Mouse (Mus musculus) A20 (cell line): ENCODE measurements around the gene Smpd3.

Experiments
- DNase-seq: peaks from one replicate; pipeline ENCODE4 v3.0.0-alpha.2; 2011; ENCODE audit warnings: low read depth, low spot score

The Smpd3 gene

DNA sequence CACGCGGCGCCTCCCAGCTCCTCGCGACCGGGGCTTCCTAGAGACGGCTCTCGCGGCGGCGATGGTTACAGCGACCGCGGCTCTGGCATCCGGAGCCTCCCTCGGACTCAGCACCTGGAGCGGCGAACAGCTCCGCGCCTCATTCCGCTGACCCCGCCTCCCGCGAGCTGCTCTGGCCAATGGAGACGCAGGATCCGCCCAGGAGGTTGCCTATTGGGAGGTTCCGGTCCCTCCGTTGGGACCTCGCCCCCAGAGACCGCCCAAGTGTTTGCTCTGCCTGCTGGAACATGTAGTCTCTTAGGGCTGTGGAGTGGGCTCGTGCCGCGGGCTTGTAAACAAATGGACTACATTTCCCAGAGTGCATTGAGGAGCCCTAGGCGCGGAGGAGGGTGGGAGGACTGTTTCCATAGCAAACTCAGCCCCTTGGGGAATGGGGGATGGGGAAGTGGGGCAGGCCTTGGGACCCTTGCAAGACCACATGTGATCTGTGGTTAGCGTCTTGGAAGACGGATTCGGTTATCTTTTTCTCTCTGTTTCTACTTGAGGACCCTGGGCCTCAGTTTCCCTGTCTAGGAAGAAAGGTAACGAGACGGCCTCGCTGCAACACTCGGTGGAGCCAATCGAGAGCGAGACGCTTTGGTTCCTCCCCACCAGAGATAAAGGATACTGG is at the start of gene Smpd3:
TSS of gene Smpd3 (minus strand) at position 137 of the 670 bp plus-strand sequence.
- peak; percentile 99 for DNase-seq

DNA sequence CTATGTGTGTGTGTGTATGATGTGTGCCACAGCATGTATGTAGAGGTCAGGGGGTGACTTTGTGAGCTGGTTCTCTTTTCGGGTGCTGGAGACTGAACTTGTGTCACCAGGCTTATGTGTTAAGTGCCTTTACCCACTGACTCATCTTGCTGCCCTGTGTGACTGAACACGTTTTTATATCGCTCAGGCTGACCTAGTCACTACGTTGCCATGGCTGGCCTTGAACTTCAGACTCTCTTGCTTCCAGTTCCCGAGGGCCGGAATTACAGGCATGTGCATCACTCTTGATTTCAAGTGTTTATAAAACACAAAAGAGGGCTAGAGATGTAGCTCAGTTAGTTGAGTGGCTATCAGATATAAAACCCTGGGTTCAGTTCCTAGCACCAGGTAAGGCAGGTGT is 43.2 kb upstream of the Smpd3 start:
- DNase-seq: no peak

DNA sequence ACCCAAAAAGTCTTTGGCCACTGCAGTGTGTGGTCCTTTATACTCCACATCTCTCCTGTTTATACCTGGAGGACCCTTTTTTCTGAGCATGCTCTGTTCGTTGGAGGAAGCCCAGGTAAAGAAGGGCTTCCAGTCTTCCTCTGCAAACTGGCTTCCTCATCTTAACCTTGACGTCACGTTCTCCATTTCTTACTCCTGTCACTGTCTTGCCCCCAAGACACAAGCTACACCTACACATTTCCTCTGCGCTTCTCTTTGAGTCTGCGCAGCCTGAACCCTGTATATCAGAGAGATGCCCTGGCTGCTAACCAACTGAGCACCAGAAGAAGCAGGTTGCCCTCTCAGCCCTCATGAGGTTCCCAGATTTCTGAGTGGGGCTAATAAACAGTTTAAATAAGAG is 41.6 kb upstream of the Smpd3 start:
- DNase-seq: no peak

DNA sequence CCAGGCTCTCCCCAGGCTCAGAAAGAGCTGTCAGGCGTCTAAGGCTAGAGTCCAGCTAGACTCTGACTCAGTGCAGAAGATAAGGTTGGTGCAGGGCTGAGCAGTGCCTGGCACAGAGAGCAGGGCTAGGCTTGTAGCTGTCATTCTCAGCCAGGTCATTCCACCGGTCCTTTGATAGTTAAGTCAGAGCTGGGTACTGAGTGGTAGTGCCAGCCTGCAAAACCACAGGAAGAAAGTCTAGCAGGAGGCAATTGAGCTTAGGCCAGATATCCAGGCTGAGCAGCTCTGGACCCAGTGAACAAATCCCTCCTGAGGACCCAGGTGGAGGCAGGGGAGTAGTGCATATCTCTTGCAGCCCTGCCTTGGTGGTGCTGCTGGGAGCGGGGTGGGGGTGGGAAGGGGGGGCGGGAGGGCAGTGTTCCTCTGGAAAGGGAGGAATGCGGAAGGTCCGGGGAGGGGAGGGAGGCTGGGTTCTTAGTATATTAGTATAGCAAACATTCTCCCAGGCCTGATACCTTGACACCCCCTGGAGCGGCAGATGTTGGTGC is 40.8 kb upstream of the Smpd3 start:
- DNase-seq: no peak

DNA sequence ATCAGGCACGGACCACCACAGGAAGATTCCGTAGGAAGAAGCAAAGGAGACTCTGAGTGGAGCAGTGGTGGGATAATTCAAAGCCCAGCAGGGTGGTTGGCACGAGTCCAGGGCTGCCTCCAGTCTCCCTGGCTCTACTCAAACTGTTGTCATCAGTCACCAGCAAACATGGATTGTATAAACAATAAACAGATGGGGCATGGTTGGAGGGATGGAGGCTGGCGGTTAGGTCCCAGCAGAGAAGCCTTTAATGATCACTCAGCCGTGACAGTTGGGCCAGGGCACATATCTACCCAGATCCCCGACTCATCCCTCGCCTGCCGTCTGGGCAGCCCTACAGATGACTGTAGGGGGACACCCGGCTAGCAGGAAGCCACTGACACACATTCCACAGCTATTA is 39.1 kb upstream of the Smpd3 start:
- no peak for DNase-seq

DNA sequence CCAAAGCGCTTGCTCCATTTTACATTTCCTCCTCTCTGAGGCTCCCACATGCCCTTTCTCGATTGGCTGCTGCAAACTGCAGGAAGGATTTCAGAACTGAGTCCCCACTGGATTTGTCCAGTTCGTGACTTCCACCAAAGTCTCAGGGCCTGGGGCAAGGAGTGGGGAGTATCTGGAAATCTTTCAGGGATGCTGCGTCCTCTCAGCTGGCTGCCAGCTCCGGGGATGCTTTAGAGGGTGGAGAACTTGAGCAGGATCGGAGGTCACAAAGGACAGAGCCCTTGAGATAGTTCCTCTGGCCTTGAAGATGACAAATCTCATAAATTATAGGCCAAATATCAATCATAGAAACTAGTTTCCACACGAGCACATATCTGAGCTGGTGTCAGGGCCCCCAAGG is 38.2 kb upstream of the Smpd3 start:
- no peak for DNase-seq

DNA sequence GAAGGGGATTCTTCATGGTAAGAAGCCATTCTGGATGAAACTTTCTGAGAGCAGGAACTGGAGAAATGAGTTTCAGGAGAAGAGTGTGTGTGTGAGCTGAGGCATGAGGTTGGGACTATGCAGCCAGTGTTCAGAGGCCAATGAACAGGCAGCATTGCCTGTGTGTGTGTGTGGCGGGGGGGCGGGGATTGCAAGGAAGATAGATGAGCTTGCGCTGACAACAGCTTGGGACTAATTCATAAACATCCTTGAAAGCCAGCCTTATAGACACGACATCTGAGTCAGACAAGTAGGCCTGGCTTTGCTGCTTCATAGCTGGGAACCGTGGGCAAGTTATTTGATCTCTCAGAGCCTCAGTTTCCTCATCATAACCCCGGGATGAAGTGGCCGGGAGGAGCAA is 31.3 kb upstream of the Smpd3 start:
- DNase-seq: no peak

DNA sequence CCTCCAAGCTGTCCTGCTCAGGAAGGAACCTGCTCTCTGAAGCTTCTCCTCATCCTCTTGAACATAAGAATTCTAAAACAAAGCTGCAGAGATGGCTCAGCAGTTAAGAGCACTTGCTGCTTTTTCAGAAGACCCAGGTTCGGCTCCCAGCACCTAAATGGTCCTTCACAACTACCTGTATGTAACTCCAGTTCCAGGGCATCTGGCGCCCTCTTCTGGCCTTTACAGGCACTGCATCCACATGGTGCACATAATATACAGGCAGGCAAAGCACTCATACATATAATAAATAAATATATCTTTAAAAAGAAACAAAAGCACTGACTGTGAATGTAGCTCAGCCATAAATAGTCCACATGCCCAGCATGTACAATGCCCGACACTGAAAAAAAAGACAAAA is 30.7 kb upstream of the Smpd3 start:
- DNase-seq: peak; percentile 44

DNA sequence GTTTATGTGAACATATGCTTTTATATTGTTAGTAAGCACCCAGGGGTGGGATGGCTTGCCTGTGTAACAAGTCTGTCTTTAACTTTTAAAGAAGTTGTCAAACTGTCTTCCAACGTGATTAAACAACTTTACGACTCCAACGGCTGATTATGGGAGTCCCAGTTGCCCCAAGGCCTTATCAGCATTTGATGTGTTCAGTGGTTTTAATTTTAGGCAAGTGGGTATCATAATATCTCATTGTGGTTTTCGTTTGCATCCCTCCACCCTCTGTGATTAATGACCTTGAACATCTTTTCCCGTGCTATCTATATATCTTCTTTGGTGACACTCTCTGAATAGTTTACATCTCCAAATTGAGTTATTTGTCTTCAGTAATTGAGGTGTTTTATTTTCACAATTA is 27.0 kb upstream of the Smpd3 start:
- DNase-seq: no peak

DNA sequence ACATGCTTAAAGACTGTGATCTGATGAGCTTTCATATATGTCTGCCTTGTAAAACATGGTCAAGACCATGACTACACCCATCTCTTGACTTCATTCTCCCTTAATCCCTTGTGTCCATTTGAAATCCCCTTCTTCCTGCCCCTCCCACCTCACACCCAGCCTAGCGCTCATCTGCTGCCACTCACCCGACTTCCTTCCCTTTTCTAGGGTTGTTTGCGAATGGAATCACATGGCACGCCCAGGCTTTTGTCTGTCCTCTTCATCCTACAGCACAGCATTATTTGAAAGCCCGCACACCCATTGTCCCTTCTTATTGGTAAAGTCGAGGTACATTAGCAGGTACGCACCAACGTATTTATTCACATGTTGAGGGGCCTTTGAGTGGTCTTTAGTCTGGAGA is 26.5 kb upstream of the Smpd3 start:
- DNase-seq: no peak

DNA sequence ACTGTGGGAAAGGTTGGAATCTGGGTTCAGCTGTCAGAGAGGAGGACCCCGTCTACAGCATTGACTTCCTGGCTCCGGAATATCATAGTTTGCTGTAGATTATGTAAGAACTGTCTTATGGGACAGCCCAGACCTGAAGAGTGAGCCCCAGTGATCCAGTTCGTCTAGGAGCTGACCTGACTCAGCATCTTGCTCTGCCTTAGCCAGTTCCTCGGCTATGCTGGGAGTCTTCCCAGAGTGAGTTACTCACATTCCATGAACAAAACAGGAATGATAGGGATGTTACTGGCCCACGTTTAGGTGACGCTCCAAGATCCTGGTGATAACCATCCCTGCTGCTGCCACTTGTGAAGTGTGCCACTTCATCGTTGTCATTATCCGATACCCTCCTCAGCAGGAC is 25.5 kb upstream of the Smpd3 start:
- DNase-seq: no peak

DNA sequence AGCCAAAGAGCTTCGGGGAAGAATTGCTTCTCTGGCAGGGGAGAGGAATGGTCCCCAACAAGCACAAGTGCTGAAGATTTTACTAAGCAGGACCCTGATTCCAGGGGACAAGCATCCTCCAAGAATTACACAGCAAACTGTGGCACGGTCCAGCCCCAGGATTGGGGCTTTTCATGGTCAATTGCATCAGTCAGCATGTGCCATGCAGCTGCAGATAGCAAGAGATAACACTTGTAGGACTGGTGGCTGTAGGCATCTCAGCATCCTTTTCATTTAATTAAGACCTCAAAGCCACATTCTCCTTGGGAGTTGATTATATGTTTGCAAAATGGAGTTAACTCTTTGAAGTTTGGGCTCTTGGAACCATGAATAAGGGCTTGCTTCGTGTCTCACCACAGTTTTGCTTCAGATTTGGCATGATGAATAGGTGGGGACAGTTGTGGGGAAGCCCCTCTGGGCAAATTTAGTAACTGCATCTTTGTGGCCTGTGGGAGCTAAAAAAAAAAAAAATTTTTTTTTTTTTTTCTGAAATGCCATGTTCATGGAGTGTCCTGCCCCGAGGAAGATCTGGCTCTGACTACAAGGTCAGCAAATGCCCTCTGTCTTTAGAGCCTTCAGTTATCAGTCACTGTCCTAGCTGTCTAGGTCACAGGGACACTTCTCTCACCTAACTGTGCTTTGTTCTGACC is 22.0 kb upstream of the Smpd3 start:
- DNase-seq: no peak

DNA sequence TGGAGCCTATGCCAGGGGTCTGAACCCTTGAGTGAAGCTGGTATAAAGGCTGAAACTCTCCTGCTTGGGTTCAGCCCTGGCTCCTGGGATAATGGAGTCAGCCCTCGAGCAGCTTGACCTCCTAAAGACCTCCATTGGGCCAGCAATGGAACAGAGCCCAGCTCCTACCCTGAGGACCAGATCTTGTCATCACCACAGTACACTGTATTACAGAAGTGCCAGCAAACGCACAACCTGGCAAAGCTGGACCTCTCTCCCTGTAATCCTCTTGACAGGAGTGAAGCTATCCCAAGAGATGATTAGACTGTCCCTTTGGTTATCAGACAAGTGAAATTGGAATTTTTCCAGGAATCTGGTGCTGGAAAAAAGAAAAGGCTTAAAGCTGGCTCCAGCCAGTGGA is 13.3 kb upstream of the Smpd3 start:
- DNase-seq: no peak

DNA sequence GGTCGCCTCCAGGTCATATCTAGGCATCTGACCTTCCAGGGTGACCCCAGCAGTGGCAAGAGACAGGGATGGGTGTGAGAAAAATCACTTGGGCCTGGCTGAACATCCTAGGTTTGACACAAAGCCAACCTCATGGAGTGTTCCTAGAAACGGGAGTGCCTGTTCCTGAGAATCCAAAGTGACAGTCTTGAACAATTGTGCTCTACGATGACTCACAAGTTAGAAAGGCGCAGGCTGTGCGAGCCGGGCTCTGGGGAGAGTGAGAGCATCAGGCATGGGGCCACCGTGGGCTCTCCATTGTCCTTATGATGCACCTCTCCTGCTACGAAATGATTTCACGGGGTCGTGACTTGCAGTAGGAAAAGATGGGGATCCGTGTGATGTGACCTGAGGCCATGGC is 11.6 kb upstream of the Smpd3 start:
- DNase-seq: no peak

DNA sequence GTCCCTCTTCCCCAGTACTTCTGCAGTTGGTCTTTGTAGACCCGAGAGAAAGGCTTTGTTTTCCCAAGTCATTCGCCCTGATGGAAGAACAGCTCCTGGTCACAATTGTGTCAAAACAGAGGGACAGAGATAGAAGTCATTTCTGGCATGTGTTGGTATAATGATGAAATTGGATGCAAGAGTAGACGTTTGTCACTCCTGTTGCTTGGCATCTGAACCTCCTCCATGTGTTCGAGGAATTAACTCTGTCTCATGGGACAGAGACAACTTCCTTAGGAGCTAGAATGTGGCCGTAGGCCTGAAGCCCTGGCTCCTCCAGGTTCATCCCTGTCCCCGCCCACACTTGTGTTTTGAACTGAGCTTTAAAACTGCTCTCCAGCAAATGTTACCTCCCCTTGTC is 8.3 kb upstream of the Smpd3 start:
- DNase-seq: no peak

DNA sequence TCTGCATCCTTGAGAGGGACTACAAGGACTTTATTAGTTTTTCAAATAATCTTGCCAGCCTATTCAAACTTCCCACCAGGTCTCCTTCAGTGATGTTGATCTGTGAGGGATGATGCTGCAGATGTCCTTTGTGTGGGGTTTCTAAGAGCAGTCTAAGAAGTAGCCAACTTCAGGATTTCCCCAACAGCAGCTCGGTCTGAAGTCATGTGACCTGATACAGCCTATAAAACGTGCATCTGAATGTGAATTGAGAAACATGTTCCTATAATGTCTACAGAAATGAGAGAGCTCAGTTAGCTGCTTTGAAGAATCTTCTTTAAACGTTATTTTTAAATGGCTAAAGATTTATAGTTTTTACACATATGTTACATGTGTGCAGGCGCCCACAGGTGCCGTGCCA is 5.7 kb upstream of the Smpd3 start:
- no peak for DNase-seq

DNA sequence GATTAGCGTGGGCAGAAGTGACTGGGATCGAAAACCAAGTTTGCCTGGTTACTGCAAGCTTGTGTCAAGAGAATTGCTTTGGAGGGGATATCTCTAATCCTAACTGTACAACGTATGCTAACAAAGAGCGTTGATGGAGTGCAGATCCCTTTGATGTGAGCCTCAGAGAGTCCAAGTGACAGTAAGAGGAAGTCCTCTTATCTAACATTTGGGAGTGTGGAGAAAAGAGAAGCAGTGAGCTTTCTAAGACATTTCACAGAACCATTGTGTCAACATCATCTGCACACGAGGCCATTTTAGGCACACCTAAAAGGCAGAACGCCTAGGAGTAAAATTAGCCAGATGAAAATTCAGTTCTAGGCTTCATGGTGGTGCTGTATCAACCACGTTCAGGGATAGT is 5.0 kb upstream of the Smpd3 start:
- no peak for DNase-seq

DNA sequence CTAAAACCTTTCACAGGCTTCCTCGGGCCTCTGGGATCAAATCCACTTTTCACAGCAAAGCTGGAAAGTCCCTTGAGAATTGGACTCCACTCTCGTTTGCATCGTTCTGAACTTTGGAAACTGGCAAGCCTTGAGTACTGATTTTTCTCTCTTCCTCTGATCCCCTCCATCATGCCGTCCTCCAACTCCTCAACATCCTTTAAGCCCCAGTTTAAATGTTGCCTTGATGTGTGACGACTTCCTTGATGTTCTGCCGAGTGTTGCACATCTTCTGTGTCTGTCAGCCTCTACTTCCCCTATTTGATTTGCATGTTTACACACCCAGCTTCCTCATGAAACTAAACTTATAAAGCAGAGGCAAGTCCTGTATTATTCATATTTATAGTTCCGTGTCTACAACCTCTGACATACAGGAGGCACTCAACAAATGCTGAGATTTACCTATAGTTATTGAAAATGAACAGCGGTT is 987 bp upstream of the Smpd3 start:
- peak; percentile 88 for DNase-seq

DNA sequence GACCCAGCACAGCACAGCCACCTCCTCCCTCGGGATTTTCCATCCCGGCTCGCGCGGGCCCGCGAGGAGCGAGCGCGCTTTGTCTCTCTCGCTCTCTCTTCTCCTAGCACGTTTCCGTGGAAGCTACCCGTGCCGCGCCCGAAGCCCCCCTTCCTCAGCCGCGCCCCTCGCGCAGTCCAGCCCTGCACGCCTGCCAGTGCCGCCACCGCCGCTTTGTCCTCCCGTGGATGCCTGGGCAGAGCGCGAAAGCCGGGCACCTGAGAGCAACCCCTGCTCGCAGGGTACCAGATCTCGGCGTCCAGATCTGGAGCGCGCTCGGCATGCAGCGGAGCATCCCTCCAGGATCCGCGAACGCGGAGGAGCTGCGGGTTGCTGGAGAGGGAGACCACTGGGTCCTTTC is 1.2 kb downstream of the Smpd3 start:
- DNase-seq: no peak

DNA sequence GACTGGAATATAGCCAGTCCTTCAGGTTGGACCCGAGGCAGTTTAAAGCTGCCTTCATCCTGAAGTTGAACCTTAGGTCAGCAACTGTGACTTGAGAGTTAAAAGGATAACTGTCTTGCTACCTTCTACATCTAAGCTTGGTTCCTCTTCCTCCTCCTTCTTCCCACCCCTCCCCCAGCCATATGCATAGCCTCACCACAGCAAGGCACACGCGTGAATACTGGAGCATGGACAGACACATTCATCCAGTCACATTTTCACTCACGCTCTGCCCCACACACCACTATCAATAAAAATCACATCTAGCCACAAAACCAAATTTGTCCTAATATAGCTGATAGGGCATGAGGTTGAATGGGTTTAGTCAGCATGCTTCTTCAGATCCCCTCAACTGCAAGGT is 1.8 kb downstream of the Smpd3 start:
- no peak for DNase-seq

DNA sequence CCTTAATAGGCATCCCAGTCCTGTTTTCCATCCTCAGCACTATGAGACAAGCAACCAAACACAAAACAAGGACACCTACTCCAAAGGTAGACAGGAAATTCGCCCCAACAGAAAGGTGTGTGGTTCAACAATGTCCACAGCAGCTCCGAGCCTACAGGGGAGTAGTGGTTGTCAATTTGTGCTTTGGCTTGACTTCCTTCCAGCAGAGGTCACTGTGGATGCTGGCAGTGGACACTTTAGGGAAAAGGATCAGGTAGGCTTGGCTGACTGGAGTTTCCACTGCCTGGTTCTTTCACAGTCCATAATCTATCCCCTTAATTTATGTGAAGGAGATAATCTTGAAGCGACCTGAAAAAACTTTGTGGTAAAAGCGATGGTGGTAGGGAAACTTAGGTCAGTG is 2.6 kb downstream of the Smpd3 start:
- no peak for DNase-seq

DNA sequence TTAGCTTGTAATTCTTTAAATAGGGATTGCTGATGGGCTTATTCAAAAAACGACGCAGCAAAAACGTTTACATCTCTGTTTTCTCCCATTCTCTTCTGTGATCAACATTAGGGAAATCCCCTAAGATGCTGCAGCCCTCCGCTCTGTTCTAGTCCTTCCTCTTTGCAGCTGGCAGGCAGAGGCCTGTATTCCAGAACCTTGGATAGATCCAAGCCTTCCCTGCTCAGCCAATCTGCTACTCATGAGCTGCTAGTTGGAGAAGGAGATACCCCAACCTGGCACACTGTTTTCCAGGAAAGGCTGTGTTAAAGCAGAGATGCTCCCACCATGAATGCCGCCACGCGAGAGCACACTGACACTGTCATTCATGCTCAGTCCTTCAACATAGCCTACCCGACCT is 4.4 kb downstream of the Smpd3 start:
- no peak for DNase-seq

DNA sequence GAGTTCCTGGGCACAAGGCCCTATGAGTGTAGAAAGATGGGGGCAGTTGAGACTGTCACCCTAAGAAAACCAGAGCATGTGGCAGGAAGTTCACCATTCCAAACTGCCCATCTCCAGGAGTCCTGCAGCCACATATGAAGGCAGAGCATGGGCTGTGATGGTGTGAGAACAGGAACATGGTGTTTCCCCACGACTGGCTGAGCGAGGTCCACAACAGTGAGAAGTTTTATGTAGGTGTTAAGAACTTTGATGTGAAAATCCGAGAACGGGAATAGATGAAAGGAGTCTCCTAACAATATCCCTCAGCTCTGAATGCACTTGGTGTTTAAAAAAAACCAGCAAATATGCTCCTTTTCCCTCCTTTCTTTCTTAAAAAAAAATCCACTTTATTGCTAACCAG is 5.3 kb downstream of the Smpd3 start:
- no peak for DNase-seq
